Mouse (Mus musculus) MEL (cell line): ENCODE data around the gene Cmbl.

ENCODE experiments used
- CTCF ChIP-seq, 3 experiments: IDR thresholded peaks in 2 of 3; conservative IDR thresholded peaks in 1 of 3; 2 replicates each; pipeline ENCODE4 v1.5.1; 2011 to 2012; ENCODE audit warnings: low read length in 3 of 3, low read depth in 2 of 3, mild to moderate bottlenecking in 2 of 3, improper control_type of control experiment in 1 of 3, inconsistent platforms in 1 of 3, mixed read lengths in 1 of 3, moderate library complexity in 1 of 3; ENCODE audit not compliant: control insufficient read depth in 1 of 3, insufficient read depth in 1 of 3, poor library complexity in 1 of 3, severe bottlenecking in 1 of 3
- EP300 ChIP-seq, 2 experiments: IDR thresholded peaks; 2 replicates each; pipeline ENCODE4 v1.6.1; 2011; ENCODE audit warnings: improper control_type of control experiment in 2 of 2, low read length in 2 of 2, low read depth in 1 of 2, mild to moderate bottlenecking in 1 of 2
- MAX ChIP-seq: IDR thresholded peaks from 2 replicates; pipeline ENCODE4 v1.6.1; 2011; ENCODE audit warnings: low read length, improper control_type of control experiment
- POLR2AphosphoS5 ChIP-seq: IDR thresholded peaks from 2 replicates; pipeline ENCODE4 v1.6.1; 2012; ENCODE audit warnings: low read depth, borderline replicate concordance, mild to moderate bottlenecking, inconsistent platforms, low read length, moderate library complexity, mixed read lengths
- RCOR1 ChIP-seq: IDR thresholded peaks from 2 replicates; pipeline ENCODE4 v1.6.1; 2012; ENCODE audit warnings: low read depth, mild to moderate bottlenecking, inconsistent platforms, low read length, improper control_type of control experiment
- TBP ChIP-seq: IDR thresholded peaks from 2 replicates; pipeline ENCODE4 v1.8.0; 2011; ENCODE audit warnings: low read depth, low read length, improper control_type of control experiment
- TCF12 ChIP-seq: IDR thresholded peaks from 2 replicates; pipeline ENCODE4 v1.6.1; 2014; ENCODE audit warnings: low read depth, mild to moderate bottlenecking, inconsistent platforms, low read length, improper control_type of control experiment, moderate library complexity
- USF1 ChIP-seq: IDR thresholded peaks from 2 replicates; pipeline ENCODE4 v1.6.1; 2014; ENCODE audit warnings: low read depth, mild to moderate bottlenecking, inconsistent platforms, low read length, improper control_type of control experiment, moderate library complexity

DNA sequence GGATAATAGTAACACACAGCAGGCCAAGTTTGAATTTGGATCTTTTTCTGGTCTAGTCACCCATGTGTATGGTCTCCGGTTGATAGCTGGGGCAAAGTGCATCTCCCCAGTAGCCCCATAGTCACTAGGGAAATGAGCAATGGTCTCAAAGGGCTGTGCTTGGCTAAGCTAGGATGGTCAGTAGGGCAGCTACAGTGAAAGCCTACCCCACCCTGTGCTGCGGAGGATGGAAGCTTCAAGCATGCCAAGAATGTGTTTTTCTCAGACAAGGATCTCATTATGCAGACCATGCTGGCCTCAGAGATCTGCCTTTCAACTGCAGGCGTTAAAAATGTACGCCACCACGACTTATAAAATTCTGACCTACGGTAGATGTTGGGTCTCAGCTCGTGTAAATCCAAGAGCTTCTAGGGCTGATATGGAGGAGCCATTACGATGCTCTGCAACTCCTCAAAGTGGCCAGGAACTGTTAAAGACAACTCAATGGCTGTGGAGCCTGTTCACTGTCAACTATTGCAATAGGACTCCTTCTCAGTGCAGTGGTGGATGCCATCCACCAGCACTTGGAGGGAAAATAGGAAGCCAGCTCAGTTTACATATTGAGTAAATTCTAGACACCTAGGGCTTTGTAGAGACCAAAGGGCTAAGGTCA, 23.9 kb downstream of the Cmbl start:
- TF ChIP-seq POLR2AphosphoS5 (no peak), MAX (no peak), TCF12 (no peak), RCOR1 (no peak), TBP (no peak), USF1 (no peak), EP300 (IDR thresholded peaks at IDR 0.05; ENCODE audit: low read depth in 1 of 2, low read length in 2 of 2) (no peak), CTCF (IDR thresholded peaks at IDR 0.05 in 2 of 3, conservative IDR thresholded peaks at IDR 0.05 in 1 of 3; ENCODE audit: control insufficient read depth in 1 of 3, insufficient read depth in 1 of 3, low read depth in 2 of 3, low read length in 3 of 3, poor library complexity in 1 of 3, severe bottlenecking in 1 of 3) (no peak)
